Mouse (Mus musculus) testis, adult 10 weeks (tissue): ENCODE results near the gene Sos2. TPM values are rescaled to one million over a fixed set of nuclear protein-coding genes. Genes with fewer than 3 reads are reported as not detected.

Experiments
- polyA plus RNA-seq: library from polyadenylated mRNA; stranded (reverse); fragments of 350-450 nt; fragmentation: Illumina TruSeq; extraction: RNeasy Lipid Tissue Mini Kit (QIAGEN cat#74804); gene quantifications from one replicate; pipeline ENCODE4 v1.2.3, GENCODE M21; 2014; ENCODE audit warnings: low read depth, low replicate concordance

Sos2 gene
- 20.0 TPM for polyA plus RNA-seq

GRCm38 (mm10) chr12:69681566-69682061 is at the start of gene Sos2:
Gene Sos2, minus strand, starts transcription at chr12:69681852.

GRCm38 (mm10) chr12:69724711-69725460 is 43.2 kb upstream of the Sos2 start, which contains the start of the genes L2hgdh and Atp5s:
Gene L2hgdh, minus strand, starts transcription at chr12:69724873.
Gene Atp5s, plus strand, starts transcription at chr12:69724950.

GRCm38 (mm10) chr12:69582613-69583269 is 98.9 kb downstream of the Sos2 start, which contains the start of gene Vcpkmt:
Gene Vcpkmt, minus strand, starts transcription at chr12:69583028.

Other genes starting within 250 kb of the Sos2 start
- gene Vcpkmt, start 98.8 kb downstream of the Sos2 start, polyA plus RNA-seq, result 10.0 TPM
- gene L2hgdh, start 43.0 kb upstream of the Sos2 start, polyA plus RNA-seq, result 26.4 TPM
- 80.0 TPM for gene Atp5s, start 43.1 kb upstream of the Sos2 start, polyA plus RNA-seq
- gene Cdkl1, start 109.4 kb upstream of the Sos2 start, polyA plus RNA-seq, result 15.3 TPM
- gene Atl1, start 210.8 kb upstream of the Sos2 start, polyA plus RNA-seq, result 122 TPM
- 31.9 TPM for gene Map4k5, start 211.3 kb upstream of the Sos2 start, polyA plus RNA-seq